Mouse (Mus musculus) inflammation-experienced regulatory T-cells, adult 6 months (primary cell): ENCODE measurements around the gene Arhgef25. TPM values are rescaled to one million over a fixed set of nuclear protein-coding genes. Genes with fewer than 3 reads are reported as not detected.

Experiments
- ATAC-seq: one replicate; pipeline ENCODE4 v1.8.0; 2017
- polyA plus RNA-seq, 3 experiments: library from polyadenylated mRNA; unstranded; fragments of 100-300 nt; shearing (Covaris generic); gene quantifications; one replicate each; pipeline ENCODE4 v1.2.1; 2017

Gene Arhgef25
- polyA plus RNA-seq: under 1 TPM in 1 of 3 experiments, not detected in 2; 0.20 TPM

- no peak for ATAC-seq
Observed at GRCm38 (mm10) chr10:127189651-127190381, at the start of gene Arhgef25. Gene Arhgef25, minus strand, starts transcription at chr10:127190083.

- no peak for ATAC-seq
Observed at GRCm38 (mm10) chr10:127238241-127238824, 48.5 kb upstream of the Arhgef25 start.

GRCm38 (mm10) chr10:127236541-127236940 lies 46.7 kb upstream of the Arhgef25 start:
- no peak for ATAC-seq

GRCm38 (mm10) chr10:127233141-127233540 lies 43.3 kb upstream of the Arhgef25 start:
- no peak for ATAC-seq

GRCm38 (mm10) chr10:127231741-127232140 lies 41.9 kb upstream of the Arhgef25 start:
- ATAC-seq: no peak

GRCm38 (mm10) chr10:127230693-127231092 lies 40.8 kb upstream of the Arhgef25 start:
- ATAC-seq: no peak

GRCm38 (mm10) chr10:127228897-127229296 lies 39.0 kb upstream of the Arhgef25 start:
- no peak for ATAC-seq

GRCm38 (mm10) chr10:127227163-127227562 lies 37.3 kb upstream of the Arhgef25 start:
- ATAC-seq: no peak

GRCm38 (mm10) chr10:127226318-127226895 lies 36.5 kb upstream of the Arhgef25 start:
- no peak for ATAC-seq

GRCm38 (mm10) chr10:127225732-127226131 lies 35.8 kb upstream of the Arhgef25 start:
- ATAC-seq: peak; percentile 97

GRCm38 (mm10) chr10:127225213-127225612 lies 35.3 kb upstream of the Arhgef25 start:
- no peak for ATAC-seq

GRCm38 (mm10) chr10:127218339-127218738 lies 28.5 kb upstream of the Arhgef25 start:
- no peak for ATAC-seq

GRCm38 (mm10) chr10:127217177-127217576 lies 27.3 kb upstream of the Arhgef25 start:
- no peak for ATAC-seq

- no peak for ATAC-seq
Observed at GRCm38 (mm10) chr10:127216456-127216855, 26.6 kb upstream of the Arhgef25 start.

- no peak for ATAC-seq
Observed at GRCm38 (mm10) chr10:127214422-127214803, 24.5 kb upstream of the Arhgef25 start.

GRCm38 (mm10) chr10:127213704-127214421 lies 24.0 kb upstream of the Arhgef25 start:
- no peak for ATAC-seq

- no peak for ATAC-seq
Observed at GRCm38 (mm10) chr10:127213272-127213671, 23.4 kb upstream of the Arhgef25 start.

GRCm38 (mm10) chr10:127211414-127211854 lies 21.6 kb upstream of the Arhgef25 start, which contains the start of gene Pip4k2c:
Gene Pip4k2c, minus strand, starts transcription at chr10:127211585.
- peak; percentile 95 for ATAC-seq

GRCm38 (mm10) chr10:127210961-127211405 lies 21.1 kb upstream of the Arhgef25 start:
- peak; percentile 40 for ATAC-seq

GRCm38 (mm10) chr10:127209928-127210570 lies 20.2 kb upstream of the Arhgef25 start:
- ATAC-seq: no peak

- ATAC-seq: no peak
Observed at GRCm38 (mm10) chr10:127208921-127209320, 19.0 kb upstream of the Arhgef25 start.

- ATAC-seq: no peak
Observed at GRCm38 (mm10) chr10:127205373-127205772, 15.5 kb upstream of the Arhgef25 start.
